In genomic region chr12:54247835-54248234, GRCm38 (mm10) we compare ENCODE assay signal across 16 mouse cellular contexts.
"Had no signal": no experiment of that assay in that cellular context is flagged by ENCODE, and none has a peak within 500 bp of the region (broad histone marks: within the 10 kb centered on the region; RNA-seq: fewer than 3 reads in every experiment).

No protein-coding gene starts in this region.

- DNase-seq: lung, adult 18-20 months; lung, embryonic 14.5 days; lung, postnatal 10 days; lung, postnatal 36 days; right cerebral cortex, postnatal 14 days; thymus, adult 2 months; thymus, postnatal 25 days had no signal

- H3K4me3 ChIP-seq: megakaryocyte, embryonic 14.5 days; midbrain, embryonic 13.5 days; midbrain, embryonic 15.5 days; neural tube, embryonic 12.5 days; stomach, embryonic 15.5 days had no signal

- H3K9me3 ChIP-seq: megakaryocyte, embryonic 14.5 days; midbrain, embryonic 13.5 days; midbrain, embryonic 15.5 days; neural tube, embryonic 12.5 days; stomach, embryonic 15.5 days had no signal

- ATAC-seq: midbrain, embryonic 13.5 days; midbrain, embryonic 15.5 days had no signal

- H3K4me1 ChIP-seq: megakaryocyte, embryonic 14.5 days; midbrain, embryonic 13.5 days; midbrain, embryonic 15.5 days; neural tube, embryonic 12.5 days; stomach, embryonic 15.5 days had no signal

- H3K27me3 ChIP-seq: megakaryocyte, embryonic 14.5 days; midbrain, embryonic 13.5 days; midbrain, embryonic 15.5 days; neural tube, embryonic 12.5 days; stomach, embryonic 15.5 days had no signal

- H3K27ac ChIP-seq: liver, embryonic 14.5 days; macrophage; midbrain, embryonic 13.5 days; midbrain, embryonic 15.5 days; neural tube, embryonic 12.5 days; stomach, embryonic 15.5 days; stomach, postnatal 0 days had no signal

- H3K4me2 ChIP-seq: lung, embryonic 14.5 days; midbrain, embryonic 11.5 days; midbrain, embryonic 13.5 days; midbrain, embryonic 15.5 days; neural tube, embryonic 12.5 days; stomach, embryonic 15.5 days had no signal

- H3K9ac ChIP-seq: liver, embryonic 14.5 days; lung, embryonic 14.5 days; midbrain, embryonic 13.5 days; midbrain, embryonic 15.5 days; neural tube, embryonic 12.5 days; stomach, embryonic 15.5 days had no signal

- H3K36me3 ChIP-seq: midbrain, embryonic 13.5 days; midbrain, embryonic 15.5 days; neural tube, embryonic 12.5 days; stomach, embryonic 15.5 days had no signal
